Mouse (Mus musculus) yolk sac, embryonic 10.5 days (tissue): ENCODE data around the gene Rtn3.

Experiments
- DNase-seq: peaks from one replicate; pipeline ENCODE4 v3.0.0-alpha.2; 2017; ENCODE audit warnings: low spot score

Rtn3 gene

DNA sequence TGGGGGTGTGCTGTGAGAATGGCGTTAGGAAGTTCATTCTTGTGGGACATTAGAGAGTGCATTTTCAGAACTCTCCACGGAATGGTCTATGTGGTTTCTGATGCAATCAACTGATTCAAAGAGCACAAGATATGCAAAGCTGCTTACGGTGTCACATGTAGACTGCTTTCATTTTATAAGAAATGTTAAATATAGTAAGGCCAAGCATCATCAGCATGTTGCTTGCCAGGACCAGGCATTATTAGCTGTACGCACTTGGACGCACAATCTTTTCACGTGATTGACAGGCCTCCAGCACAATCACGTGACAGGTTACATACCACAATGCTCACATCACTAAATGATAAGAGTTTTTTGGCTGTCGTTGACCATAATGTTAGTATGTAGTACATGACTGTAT is 4.6 kb upstream of the Rtn3 start:
- DNase-seq, result no peak

DNA sequence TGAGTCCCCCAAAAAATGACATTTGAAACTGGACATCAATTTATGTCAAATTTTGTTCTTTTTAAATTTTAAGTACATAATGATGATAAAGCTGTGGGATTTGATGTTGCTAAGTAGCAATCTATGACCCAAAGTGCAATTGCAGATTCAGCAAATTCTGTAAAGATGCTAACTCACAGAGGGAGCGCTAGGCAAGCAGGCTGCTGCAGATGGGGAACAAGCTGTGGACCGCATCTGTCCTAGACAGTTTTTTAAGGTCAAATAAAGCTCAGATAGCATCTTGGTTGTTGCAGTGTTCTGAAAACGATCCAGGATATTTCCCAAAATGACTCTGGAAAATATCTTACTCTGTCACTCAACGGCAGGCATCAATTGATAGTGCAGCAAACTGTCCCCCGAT is 995 bp upstream of the Rtn3 start:
- no peak for DNase-seq

DNA sequence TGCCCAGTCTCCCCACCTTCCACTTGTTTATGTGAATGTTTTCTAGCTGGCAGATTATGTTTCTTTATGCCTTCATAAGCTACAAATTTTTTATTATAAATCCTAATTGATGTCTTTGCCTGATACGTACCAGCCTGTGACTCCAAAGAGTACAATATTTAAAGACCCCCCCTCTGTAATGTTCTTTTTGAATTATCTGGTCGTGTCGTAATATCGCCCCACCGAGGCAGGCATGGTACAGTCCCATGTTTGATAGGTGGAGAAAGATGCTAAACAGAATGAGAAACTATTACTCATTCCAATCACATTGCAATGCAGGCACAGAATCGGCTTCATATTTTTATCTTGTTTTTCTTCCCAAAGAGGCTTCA is 416 bp upstream of the Rtn3 start:
- no peak for DNase-seq

GRCm38 (mm10) chr19:7482266-7482598 is 849 bp downstream of the Rtn3 start:
- DNase-seq, result no peak

GRCm38 (mm10) chr19:7481541-7482265 is 1.4 kb downstream of the Rtn3 start:
- DNase-seq, result peak; percentile 38

DNA sequence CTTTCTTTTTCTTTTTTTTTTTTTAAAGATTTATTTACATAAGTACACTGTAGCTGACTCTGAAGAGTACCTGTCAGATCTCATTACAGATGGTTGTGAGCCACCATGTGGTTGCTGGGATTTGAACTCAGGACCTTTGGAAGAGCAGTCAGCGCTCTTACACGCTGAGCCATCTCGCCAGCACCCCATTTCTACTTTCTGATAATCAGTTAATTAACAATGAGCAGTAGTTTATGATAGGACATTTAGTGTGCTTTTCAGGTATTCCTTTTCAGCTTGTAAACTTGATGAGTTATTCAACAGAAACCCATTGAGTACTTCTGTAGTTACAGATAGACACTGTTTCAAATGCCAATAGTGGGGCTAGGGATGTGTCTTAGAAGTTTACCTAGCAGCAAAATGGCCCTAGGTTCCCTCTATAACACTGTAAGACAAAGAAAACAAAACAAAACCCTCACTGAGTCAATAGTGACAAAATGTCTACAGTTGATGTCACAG is 3.3 kb downstream of the Rtn3 start:
- no peak for DNase-seq

DNA sequence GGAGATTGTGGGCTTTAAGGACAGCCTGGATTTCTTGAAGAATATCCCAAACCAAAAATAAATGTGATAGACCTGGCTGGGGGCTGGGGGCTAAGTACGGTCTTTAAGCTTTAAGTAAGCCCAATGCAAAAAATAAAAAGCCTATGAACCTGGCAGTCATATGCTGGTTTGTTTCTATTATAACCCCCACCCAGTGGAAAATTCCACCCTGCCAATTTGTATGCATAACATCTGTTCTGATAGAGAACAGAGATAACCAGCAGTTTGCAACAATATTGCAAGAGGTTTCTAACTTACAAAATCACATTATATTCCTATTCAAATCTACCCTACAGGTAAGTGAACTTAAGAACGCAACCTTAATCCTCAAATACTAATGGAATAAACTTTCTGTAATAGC is 12.4 kb downstream of the Rtn3 start:
- no peak for DNase-seq

DNA sequence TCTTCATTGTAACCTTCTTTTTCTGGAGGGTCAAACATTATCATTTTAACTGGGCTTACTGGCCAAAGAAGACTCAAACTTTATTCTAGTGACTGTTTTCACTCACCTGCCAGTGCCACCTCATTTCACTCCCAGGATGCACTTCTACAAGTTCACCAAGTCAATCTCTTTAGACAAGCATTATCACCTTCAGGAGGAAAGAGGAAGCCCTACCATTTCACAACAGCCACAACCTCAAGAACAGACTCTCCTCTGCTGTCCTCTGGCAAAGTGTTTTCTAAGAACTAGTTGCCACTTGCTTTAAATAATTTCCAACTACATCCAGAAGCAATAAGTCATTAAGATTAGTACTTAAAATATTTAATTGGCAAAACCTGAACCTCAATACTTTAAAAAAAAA is 15.2 kb downstream of the Rtn3 start:
- no peak for DNase-seq

DNA sequence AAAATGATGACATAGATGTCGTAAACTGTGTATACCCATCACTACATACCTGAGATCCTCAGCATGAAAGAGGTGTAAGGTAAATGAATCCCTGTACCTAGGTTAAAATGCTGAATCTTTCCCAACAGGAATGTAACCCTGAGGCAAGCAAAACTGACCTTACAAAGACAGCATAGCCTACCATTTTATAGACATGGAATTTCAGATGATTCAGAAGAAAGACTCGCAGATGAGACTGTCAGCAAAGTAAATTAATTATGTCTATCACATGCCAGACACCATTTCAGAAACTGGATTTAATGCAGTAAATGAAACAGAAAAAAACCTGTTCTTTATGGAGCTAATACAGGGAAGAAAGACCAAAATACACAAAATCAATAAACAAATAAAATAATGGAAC is 23.7 kb downstream of the Rtn3 start:
- no peak for DNase-seq

GRCm38 (mm10) chr19:7458901-7459300 is 24.2 kb downstream of the Rtn3 start:
- no peak for DNase-seq

DNA sequence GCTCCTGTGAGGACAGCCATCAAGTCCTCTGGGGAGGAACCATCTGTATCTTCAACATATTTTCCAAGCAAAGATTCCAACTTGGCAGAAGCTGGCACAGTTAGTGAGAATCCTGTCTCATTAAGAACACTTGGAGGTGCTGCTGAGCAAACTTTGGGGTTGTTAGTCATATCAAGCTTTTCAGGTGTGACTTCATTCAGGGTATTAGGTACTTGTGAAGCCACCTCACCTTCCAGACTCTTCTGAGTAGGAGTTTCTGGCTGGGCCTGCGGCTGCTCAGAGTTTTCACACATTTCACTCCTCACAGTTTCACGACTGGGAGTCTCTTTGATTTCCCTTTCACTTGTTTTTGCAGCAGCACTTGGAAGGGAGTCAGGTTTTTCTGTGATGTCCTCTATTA is 26.3 kb downstream of the Rtn3 start:
- no peak for DNase-seq

DNA sequence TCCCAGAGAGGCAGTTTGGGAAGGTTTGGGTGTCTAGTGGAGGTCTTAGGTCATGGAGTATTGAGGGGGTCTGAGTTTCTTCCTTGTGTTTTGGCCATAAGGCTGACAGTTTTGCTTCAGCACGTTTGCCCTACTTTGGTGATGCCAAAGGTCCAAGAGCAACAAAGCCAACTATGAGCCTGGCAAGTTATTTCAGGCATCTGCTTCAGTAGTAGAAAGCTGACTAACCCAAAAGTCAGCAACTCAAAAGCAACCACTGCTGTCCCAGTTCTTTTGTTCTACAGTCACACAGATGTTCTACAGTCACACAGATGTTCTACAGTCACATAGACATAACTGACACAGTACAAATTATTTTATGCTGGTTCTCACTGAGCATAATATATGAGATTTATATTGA is 37.5 kb downstream of the Rtn3 start:
- no peak for DNase-seq

DNA sequence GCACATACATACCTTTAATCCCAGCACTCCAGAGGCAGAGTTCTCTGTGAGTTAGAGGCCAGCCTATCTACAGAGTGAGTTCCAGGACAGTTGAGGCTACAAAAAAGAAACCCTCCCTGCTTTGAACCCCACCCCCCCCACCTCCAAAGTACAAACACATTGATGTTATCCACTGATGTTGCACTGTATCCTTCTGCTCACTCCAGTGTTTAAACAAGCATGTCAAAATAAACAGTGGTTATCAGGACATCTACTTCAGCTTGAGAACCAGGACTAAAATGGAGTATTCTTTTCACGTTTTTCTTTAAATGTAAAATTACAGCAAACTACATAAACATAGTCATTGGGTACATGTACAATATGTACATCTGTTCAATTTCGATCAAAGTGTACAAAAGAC is 38.0 kb downstream of the Rtn3 start:
- DNase-seq, result no peak

- no peak for DNase-seq
Measured at GRCm38 (mm10) chr19:7441493-7441892, 41.6 kb downstream of the Rtn3 start.

GRCm38 (mm10) chr19:7438295-7438694 is 44.8 kb downstream of the Rtn3 start:
- DNase-seq, result no peak

- DNase-seq, result no peak
Measured at GRCm38 (mm10) chr19:7436061-7436970, 46.8 kb downstream of the Rtn3 start.

DNA sequence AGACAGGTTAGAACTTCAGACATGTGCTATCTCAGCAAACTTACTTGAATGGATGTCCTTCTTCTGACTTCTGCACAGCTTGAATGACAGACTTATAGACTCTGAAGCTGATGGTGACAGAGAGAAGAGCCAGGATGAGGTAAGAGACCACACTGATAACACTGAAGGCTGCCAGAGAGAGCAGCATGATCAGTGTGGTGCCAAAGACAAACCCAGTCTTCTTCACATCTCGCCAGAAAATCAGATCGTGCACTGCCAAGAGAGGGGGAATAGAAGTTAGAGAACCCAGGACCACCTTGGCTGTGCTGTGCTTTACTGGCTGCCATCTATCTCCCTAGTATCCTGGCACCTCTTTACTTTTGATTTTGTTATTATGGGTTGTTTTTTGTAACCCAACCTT is 48.2 kb downstream of the Rtn3 start:
- DNase-seq, result no peak

DNA sequence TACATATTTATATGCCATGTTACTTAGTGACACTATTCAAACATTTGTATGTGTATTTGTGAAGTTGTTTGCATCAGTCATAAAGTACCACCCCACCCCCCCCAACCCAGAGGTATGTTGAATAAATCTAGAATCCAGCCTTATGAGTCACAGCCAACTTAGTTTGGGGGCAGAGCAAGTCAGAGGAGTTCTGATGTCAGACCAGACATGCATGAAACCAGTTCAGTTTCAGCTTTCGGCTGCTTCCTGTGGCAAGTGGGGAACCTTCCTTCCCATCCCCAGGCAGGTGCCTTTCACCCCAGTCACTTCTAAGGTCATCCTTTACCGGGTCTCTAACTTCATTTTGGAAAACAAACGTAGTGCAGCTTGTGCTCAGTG is 57.7 kb downstream of the Rtn3 start:
- DNase-seq, result no peak

GRCm38 (mm10) chr19:7424590-7425397 is 58.3 kb downstream of the Rtn3 start:
- no peak for DNase-seq

- no peak for DNase-seq
Measured at GRCm38 (mm10) chr19:7424131-7424530, 59.0 kb downstream of the Rtn3 start.

DNA sequence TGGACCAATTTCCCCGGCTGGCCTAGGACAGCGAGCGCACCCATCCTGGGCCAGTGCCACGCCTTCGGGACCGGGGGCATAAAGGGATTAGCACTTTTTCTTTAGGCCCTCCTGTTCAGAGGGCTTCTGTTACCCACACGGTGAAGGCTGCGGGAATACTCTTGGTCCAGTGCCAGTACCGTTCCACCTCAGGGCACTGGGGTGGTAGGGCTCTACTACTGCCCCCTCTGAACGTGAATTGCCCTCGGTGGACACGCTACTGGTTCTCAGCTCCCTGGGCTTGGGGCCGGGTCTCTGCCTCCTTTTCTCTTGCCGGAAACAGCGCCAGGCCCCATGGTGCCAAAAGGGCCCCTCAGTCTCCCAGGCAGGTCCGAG is 59.4 kb downstream of the Rtn3 start:
- DNase-seq, result no peak

DNA sequence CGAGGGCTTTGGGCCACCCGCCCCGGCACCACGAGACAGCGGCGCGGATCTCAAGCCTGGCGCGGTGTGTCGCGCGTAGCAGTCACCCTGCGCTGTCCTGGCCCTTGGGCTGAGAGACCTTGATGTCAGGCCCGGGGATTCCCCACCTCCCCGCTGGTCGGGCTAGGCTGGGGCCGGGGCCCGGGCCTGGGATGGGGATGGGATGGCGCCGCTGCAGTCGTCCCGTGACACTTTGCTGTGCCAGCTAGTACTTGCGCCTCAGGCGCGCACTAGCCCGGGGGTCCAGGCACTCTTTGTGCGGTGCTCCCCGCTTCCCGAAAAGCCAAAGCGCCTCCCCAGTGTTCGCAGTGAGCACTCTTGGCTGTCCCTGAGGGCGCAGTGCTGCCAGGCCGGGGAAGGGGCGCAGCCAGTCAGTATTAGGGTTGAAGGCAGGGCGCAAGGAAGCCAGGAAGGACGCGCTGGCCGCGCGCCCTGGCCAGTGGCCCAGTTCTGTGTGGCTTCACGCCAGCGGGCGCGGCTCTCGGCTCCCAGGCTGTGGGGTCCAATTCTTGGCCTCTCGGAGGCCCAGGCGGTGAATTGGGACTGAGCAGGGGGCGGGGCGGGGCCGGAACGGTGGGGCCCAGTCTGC is 59.9 kb downstream of the Rtn3 start:
- DNase-seq, result no peak
